Mouse (Mus musculus) MEL (cell line): ENCODE data around the gene Arl3. TPM values are rescaled to one million over a fixed set of nuclear protein-coding genes. Genes with fewer than 3 reads are reported as not detected.

ENCODE experiments used
- DNase-seq: peaks from one replicate; pipeline ENCODE4 v3.0.0; 2011; ENCODE audit warnings: low read depth, low spot score
- H3K27ac ChIP-seq: 2 replicates; pipeline ENCODE4 v1.5.1; 2012; ENCODE audit warnings: low read depth, mild to moderate bottlenecking, control low read depth, low read length, moderate library complexity; ENCODE audit not compliant: control insufficient read depth
- H3K27me3 ChIP-seq, 2 experiments: fragments of 150-350 bp in 1 of 2; sonication (generic) in 1 of 2; 2 replicates each; pipeline ENCODE4 v1.6.1; 2012; ENCODE audit warnings: low read length in 2 of 2, mild to moderate bottlenecking in 2 of 2, improper control_type of control experiment in 1 of 2, moderate library complexity in 1 of 2; ENCODE audit not compliant: insufficient read depth in 2 of 2, control insufficient read depth in 1 of 2
- H3K36me3 ChIP-seq, 2 experiments: 2 replicates each; pipeline ENCODE4 v1.6.1; 2012 to 2014; ENCODE audit warnings: low read length in 2 of 2, improper control_type of control experiment in 1 of 2, inconsistent platforms in 1 of 2, mild to moderate bottlenecking in 1 of 2; ENCODE audit not compliant: insufficient read depth in 2 of 2, control insufficient read depth in 1 of 2
- H3K4me1 ChIP-seq, 2 experiments: fragments of 150-350 bp in 1 of 2; sonication (generic) in 1 of 2; 2 replicates each; pipeline ENCODE4 v1.6.1; 2012; ENCODE audit warnings: low read length in 2 of 2, improper control_type of control experiment in 1 of 2, mild to moderate bottlenecking in 1 of 2; ENCODE audit not compliant: insufficient read depth in 2 of 2, control insufficient read depth in 1 of 2
- H3K4me3 ChIP-seq, 2 experiments: fragments of 150-350 bp in 1 of 2; sonication (generic) in 1 of 2; 2 replicates each; pipeline ENCODE4 v1.5.1; 2012; ENCODE audit warnings: low read depth in 2 of 2, low read length in 2 of 2, mild to moderate bottlenecking in 2 of 2, moderate library complexity in 2 of 2, control low read depth in 1 of 2, improper control_type of control experiment in 1 of 2; ENCODE audit not compliant: control insufficient read depth in 1 of 2, insufficient read depth in 1 of 2
- H3K79me2 ChIP-seq: 2 replicates; pipeline ENCODE4 v1.6.1; 2012; ENCODE audit warnings: mild to moderate bottlenecking, low read length, moderate library complexity; ENCODE audit not compliant: control insufficient read depth, poor library complexity, insufficient read depth
- H3K9ac ChIP-seq: 2 replicates; pipeline ENCODE4 v1.6.1; 2012; ENCODE audit warnings: low read depth, mild to moderate bottlenecking, control low read depth, low read length, moderate library complexity; ENCODE audit not compliant: control insufficient read depth, poor library complexity, severe bottlenecking
- H3K9me3 ChIP-seq: fragments of 150-350 bp; sonication (generic); replicated peaks from 2 replicates; pipeline ENCODE4 v1.6.1; 2012; ENCODE audit warnings: mild to moderate bottlenecking, low read length, improper control_type of control experiment, moderate library complexity; ENCODE audit not compliant: insufficient read depth
- BHLHE40 ChIP-seq: IDR thresholded peaks from 2 replicates; pipeline ENCODE4 v1.6.1; 2012; ENCODE audit warnings: low read depth, mild to moderate bottlenecking, inconsistent platforms, low read length, improper control_type of control experiment, borderline replicate concordance
- CHD2 ChIP-seq: IDR thresholded peaks from 2 replicates; pipeline ENCODE4 v1.6.1; 2011; ENCODE audit warnings: low read length, improper control_type of control experiment
- CTCF ChIP-seq, 3 experiments: IDR thresholded peaks in 2 of 3; conservative IDR thresholded peaks in 1 of 3; 2 replicates each; pipeline ENCODE4 v1.5.1; 2011 to 2012; ENCODE audit warnings: low read length in 3 of 3, low read depth in 2 of 3, mild to moderate bottlenecking in 2 of 3, improper control_type of control experiment in 1 of 3, inconsistent platforms in 1 of 3, mixed read lengths in 1 of 3, moderate library complexity in 1 of 3; ENCODE audit not compliant: control insufficient read depth in 1 of 3, insufficient read depth in 1 of 3, poor library complexity in 1 of 3, severe bottlenecking in 1 of 3
- E2F4 ChIP-seq: IDR thresholded peaks from 2 replicates; pipeline ENCODE4 v1.6.1; 2011; ENCODE audit warnings: low read depth, low read length, improper control_type of control experiment, borderline replicate concordance
- ELF1 ChIP-seq: IDR thresholded peaks from 2 replicates; pipeline ENCODE4 v1.6.1; 2014; ENCODE audit warnings: low read depth, mild to moderate bottlenecking, inconsistent platforms, low read length, improper control_type of control experiment, moderate library complexity
- HCFC1 ChIP-seq: IDR thresholded peaks from 2 replicates; pipeline ENCODE4 v1.6.1; 2012; ENCODE audit warnings: low read depth, mild to moderate bottlenecking, inconsistent platforms, low read length, improper control_type of control experiment, moderate library complexity
- KAT2A ChIP-seq: conservative IDR thresholded peaks from 2 replicates; pipeline ENCODE4 v1.6.1; 2012; ENCODE audit warnings: low read depth, low read length, improper control_type of control experiment, inconsistent platforms
- MAFK ChIP-seq: IDR thresholded peaks from 2 replicates; pipeline ENCODE4 v1.6.1; 2011; ENCODE audit warnings: low read depth, mild to moderate bottlenecking, low read length, improper control_type of control experiment, borderline replicate concordance
- MAZ ChIP-seq: IDR thresholded peaks from 2 replicates; pipeline ENCODE4 v1.6.1; 2012; ENCODE audit warnings: low read depth, mild to moderate bottlenecking, inconsistent platforms, low read length, improper control_type of control experiment
- MXI1 ChIP-seq: IDR thresholded peaks from 2 replicates; pipeline ENCODE4 v1.6.1; 2011; ENCODE audit warnings: mild to moderate bottlenecking, low read depth, low read length, improper control_type of control experiment
- NELFE ChIP-seq: IDR thresholded peaks from 2 replicates; pipeline ENCODE4 v1.6.1; 2011; ENCODE audit warnings: low read depth, low read length, improper control_type of control experiment
- NRF1 ChIP-seq: IDR thresholded peaks from 2 replicates; pipeline ENCODE4 v1.6.1; 2014; ENCODE audit warnings: low read depth, mild to moderate bottlenecking, inconsistent platforms, low read length, improper control_type of control experiment, moderate library complexity; ENCODE audit not compliant: poor library complexity, insufficient read depth, severe bottlenecking
- POLR2A ChIP-seq, 2 experiments: IDR thresholded peaks; 2 replicates each; pipeline ENCODE4 v1.6.1; 2011 to 2012; ENCODE audit warnings: low read length in 2 of 2, mild to moderate bottlenecking in 2 of 2, control low read depth in 1 of 2, improper control_type of control experiment in 1 of 2, low read depth in 1 of 2, moderate library complexity in 1 of 2; ENCODE audit not compliant: control insufficient read depth in 1 of 2, insufficient read depth in 1 of 2, poor library complexity in 1 of 2
- POLR2AphosphoS5 ChIP-seq: IDR thresholded peaks from 2 replicates; pipeline ENCODE4 v1.6.1; 2012; ENCODE audit warnings: low read depth, borderline replicate concordance, mild to moderate bottlenecking, inconsistent platforms, low read length, moderate library complexity, mixed read lengths
- RCOR1 ChIP-seq: IDR thresholded peaks from 2 replicates; pipeline ENCODE4 v1.6.1; 2012; ENCODE audit warnings: low read depth, mild to moderate bottlenecking, inconsistent platforms, low read length, improper control_type of control experiment
- SIN3A ChIP-seq: IDR thresholded peaks from 2 replicates; pipeline ENCODE4 v1.6.1; 2012; ENCODE audit warnings: low read length, improper control_type of control experiment, inconsistent platforms
- SMC3 ChIP-seq: IDR thresholded peaks from 2 replicates; pipeline ENCODE4 v1.6.1; 2011; ENCODE audit warnings: low read depth, low read length, improper control_type of control experiment
- TBP ChIP-seq: IDR thresholded peaks from 2 replicates; pipeline ENCODE4 v1.8.0; 2011; ENCODE audit warnings: low read depth, low read length, improper control_type of control experiment
- UBTF ChIP-seq: IDR thresholded peaks from 2 replicates; pipeline ENCODE4 v1.6.1; 2012; ENCODE audit warnings: low read depth, mild to moderate bottlenecking, inconsistent platforms, low read length, improper control_type of control experiment, moderate library complexity, borderline replicate concordance; ENCODE audit not compliant: insufficient read depth
- USF1 ChIP-seq: IDR thresholded peaks from 2 replicates; pipeline ENCODE4 v1.6.1; 2014; ENCODE audit warnings: low read depth, mild to moderate bottlenecking, inconsistent platforms, low read length, improper control_type of control experiment, moderate library complexity
- ZKSCAN1 ChIP-seq: IDR thresholded peaks from 2 replicates; pipeline ENCODE4 v1.6.1; 2012; ENCODE audit warnings: low read depth, mild to moderate bottlenecking, inconsistent platforms, low read length, improper control_type of control experiment, moderate library complexity
- polyA plus RNA-seq, 2 experiments: library from polyadenylated mRNA; stranded (reverse) in 1 of 2; unstranded in 1 of 2; fragments of >175 nt in 1 of 2; fragments of >200 nt in 1 of 2; gene quantifications; 2 replicates each; pipeline versions ENCODE4 v1.2.1 to v1.2.4; 2012; ENCODE audit warnings: low replicate concordance in 2 of 2, low read depth in 1 of 2; ENCODE audit not compliant: insufficient read length in 2 of 2, insufficient read depth in 1 of 2, missing spikeins in 1 of 2
- total RNA-seq: library from RNA; depleted of rRNA; stranded (reverse); fragments of 300-350 nt; gene quantifications from 2 replicates; pipeline ENCODE4 v1.2.3, GENCODE M21; 2012

Arl3 gene
- total and polyA plus RNA-seq, 3 experiments = 62.4 to 123 TPM; not detected in 1

DNA sequence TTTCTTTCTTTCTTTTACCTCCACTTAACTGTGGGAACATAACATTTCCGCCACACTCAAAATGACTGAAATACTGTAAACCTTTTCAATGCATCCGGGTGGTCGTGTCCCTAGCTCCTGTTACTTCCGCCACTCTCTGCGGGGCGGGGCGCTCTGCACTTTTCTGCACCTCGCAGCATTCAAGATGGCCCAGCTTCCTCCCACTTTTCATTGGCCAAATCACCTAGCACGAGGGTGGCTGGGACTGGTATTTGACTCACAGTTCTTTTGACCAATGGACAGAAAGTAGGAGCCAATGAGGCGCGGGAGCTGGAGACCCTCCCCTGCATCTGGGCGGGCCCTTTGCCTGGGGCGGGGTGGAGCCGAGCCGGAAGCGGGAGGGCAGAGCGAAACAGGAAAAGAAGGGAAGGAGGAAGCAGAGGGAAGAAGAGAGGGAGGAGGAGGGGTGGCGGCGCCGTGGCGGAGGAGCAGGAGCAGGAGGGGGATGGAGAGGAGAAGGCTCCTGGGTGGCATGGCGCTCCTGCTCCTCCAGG lies 25.8 kb upstream of the Arl3 start, which contains the start of gene Wbp1l (continued):
- peak; percentile 79 for TF ChIP-seq MXI1
- peak; percentile 99 for TF ChIP-seq SIN3A
- TF ChIP-seq HCFC1 = peak; percentile 95
- no peak for TF ChIP-seq E2F4
- no peak for TF ChIP-seq CTCF (IDR thresholded peaks at IDR 0.05 in 2 of 3, conservative IDR thresholded peaks at IDR 0.05 in 1 of 3; ENCODE audit: control insufficient read depth in 1 of 3, insufficient read depth in 1 of 3, low read depth in 2 of 3, low read length in 3 of 3, poor library complexity in 1 of 3, severe bottlenecking in 1 of 3)
- TF ChIP-seq SMC3 = no peak
- peak; percentile 98 for TF ChIP-seq MAZ
- no peak; the same call in 1 of the 2 replicates for TF ChIP-seq BHLHE40
- TF ChIP-seq ZKSCAN1 = no peak
- peak; percentile 77 for TF ChIP-seq NELFE
- TF ChIP-seq POLR2AphosphoS5 = no peak; the same call in 1 of the 2 replicates
- TF ChIP-seq USF1 = peak; percentile 73
- TF ChIP-seq NRF1 = peak; percentile 53; the same call in 1 of the 2 replicates
- TF ChIP-seq CHD2 = peak; percentile 83
- peak; percentile 79 for TF ChIP-seq KAT2A
- TF ChIP-seq UBTF = no peak
- no peak for TF ChIP-seq RCOR1
- no peak for TF ChIP-seq MAFK
- TF ChIP-seq TBP = peak; percentile 75
- TF ChIP-seq ELF1 = peak; percentile 99
- TF ChIP-seq POLR2A (IDR thresholded peaks at IDR 0.05; ENCODE audit: control insufficient read depth in 1 of 2, insufficient read depth in 1 of 2, low read depth in 1 of 2, low read length in 2 of 2, poor library complexity in 1 of 2) = peak; percentile 68 to 80; a peak in 3 of 4 replicates

DNA sequence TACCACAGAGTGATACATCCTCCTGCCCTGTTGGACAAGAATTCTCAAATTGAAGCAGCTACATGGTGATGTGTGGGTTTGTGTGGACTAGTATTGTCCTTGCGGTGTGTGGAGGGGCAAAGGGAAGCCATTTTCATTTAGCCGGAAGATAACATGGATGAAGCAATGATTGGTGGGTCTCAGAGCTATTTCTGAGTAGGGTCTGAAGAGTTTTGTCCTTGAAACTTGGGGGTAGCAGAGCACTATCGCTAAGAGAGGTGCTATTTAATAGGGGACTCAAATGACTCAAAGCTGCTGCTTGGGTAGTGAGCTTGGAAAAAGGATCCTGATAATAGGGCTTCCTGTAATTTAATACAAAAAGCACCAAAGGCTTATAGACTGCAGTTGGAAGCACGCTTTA lies 25.2 kb upstream of the Arl3 start:
- peak; percentile 62 for DNase-seq
- no peaks in the 10 kb centered on the region for H3K9me3 ChIP-seq
- H3K36me3 ChIP-seq = peaks cover 0 to 21% of the 10 kb centered on the region in 2 experiments; a peak in 2 of 4 replicates
- H3K79me2 ChIP-seq = peaks cover 30% of the 10 kb centered on the region
- H3K9ac ChIP-seq = peak overlapping the region; percentile 41
- peak overlapping the region; percentile 59 for H3K27ac ChIP-seq
- no peaks in the 10 kb centered on the region for H3K27me3 ChIP-seq
- peak overlapping the region; percentile 8 to 37; a peak in 3 of 4 replicates for H3K4me3 ChIP-seq
- peaks cover 2 to 18% of the 10 kb centered on the region in 2 experiments for H3K4me1 ChIP-seq
- TF ChIP-seq NELFE = peak; percentile 51
- no peak for TF ChIP-seq CHD2
- TF ChIP-seq, all 39 proteins: peak for 1
